Mouse (Mus musculus) embryonic fibroblast, embryonic 13.5 days (primary cell): ENCODE data around the gene Mboat1.

Experiments used
- CTCF ChIP-seq: IDR thresholded peaks from 2 replicates; pipeline ENCODE4 v1.5.1; 2011; ENCODE audit warnings: mild to moderate bottlenecking, control low read depth, low read length, moderate library complexity, borderline replicate concordance; ENCODE audit not compliant: insufficient read depth
- POLR2A ChIP-seq: IDR thresholded peaks from 2 replicates; pipeline ENCODE4 v1.6.1; 2011; ENCODE audit warnings: low read depth, mild to moderate bottlenecking, control low read depth, low read length, moderate library complexity

GRCm38 (mm10) chr13:30217588-30218371 lies 81.5 kb downstream of the Mboat1 start:
- no peak for TF ChIP-seq POLR2A
- TF ChIP-seq CTCF: no peak
